Mouse (Mus musculus) limb, embryonic 12.5 days (tissue): ENCODE measurements around the gene Olfr519. TPM values are rescaled to one million over a fixed set of nuclear protein-coding genes. Genes with fewer than 3 reads are reported as not detected.

Experiments used
- ATAC-seq: fragments of 200-750 bp; cut with Nextera tagmentation; 2 replicates; pipeline ENCODE4 v1.8.0; 2017; ENCODE audit warnings: low read depth, moderate TSS enrichment; ENCODE audit not compliant: insufficient number of reproducible peaks, insufficient read depth, low FRiP score, low TSS enrichment
- H3K27ac ChIP-seq: fragments of 300-500 bp; sonication (generic); 2 replicates; pipeline ENCODE4 v1.5.1; 2016; ENCODE audit warnings: mild to moderate bottlenecking, moderate library complexity
- H3K27me3 ChIP-seq: fragments of 300-500 bp; sonication (generic); 2 replicates; pipeline ENCODE4 v1.6.1; 2016; ENCODE audit warnings: mild to moderate bottlenecking, moderate library complexity
- H3K36me3 ChIP-seq: fragments of 300-500 bp; sonication (generic); 2 replicates; pipeline ENCODE4 v1.6.1; 2016; ENCODE audit warnings: mild to moderate bottlenecking, moderate library complexity
- H3K4me1 ChIP-seq: fragments of 300-500 bp; sonication (generic); replicated peaks from 2 replicates; pipeline ENCODE4 v1.6.1; 2016
- H3K4me2 ChIP-seq: fragments of 300-500 bp; sonication (generic); 2 replicates; pipeline ENCODE4 v1.6.1; 2016; ENCODE audit warnings: mild to moderate bottlenecking, moderate library complexity
- H3K4me3 ChIP-seq: fragments of 300-500 bp; sonication (generic); replicated peaks from 2 replicates; pipeline ENCODE4 v1.5.1; 2016; ENCODE audit warnings: mild to moderate bottlenecking
- H3K9ac ChIP-seq: fragments of 300-500 bp; sonication (generic); replicated peaks from 2 replicates; pipeline ENCODE4 v1.6.1; 2016; ENCODE audit warnings: mild to moderate bottlenecking, moderate library complexity
- H3K9me3 ChIP-seq: fragments of 300-500 bp; sonication (generic); 2 replicates; pipeline ENCODE4 v1.6.1; 2016; ENCODE audit warnings: mild to moderate bottlenecking, moderate library complexity
- WGBS: fragments of 180-500 bp; shearing (Covaris S2); methylation state at CpG from one replicate; pipeline ENCODE4 v1.1.7; 2016; 5-methylcytosine and 5-hydroxymethylcytosine counted together
- polyA plus RNA-seq: library from polyadenylated mRNA; unstranded; fragments of >200 nt; fragmentation: Nextera tagmentation; extraction: Ambion mirVana; gene quantifications from 2 replicates; pipeline ENCODE4 v1.2.1, GENCODE M21; 2016

The Olfr519 gene
- polyA plus RNA-seq, result not detected in 2 replicates

- 91% methylated on average over 5 of the region's 5 CpGs for WGBS
- no peak for ATAC-seq
- H3K27ac ChIP-seq, result no peak within 1 kb of the TSS
- H3K4me3 ChIP-seq, result no peak within 1 kb of the TSS
- H3K9me3 ChIP-seq, result no peaks in the 10 kb centered on the region
- H3K36me3 ChIP-seq, result no peaks in the 10 kb centered on the region
- no peaks in the 10 kb centered on the region for H3K27me3 ChIP-seq
- no peak within 1 kb of the TSS for H3K9ac ChIP-seq
- no peaks in the 10 kb centered on the region for H3K4me1 ChIP-seq
- H3K4me2 ChIP-seq, result no peak within 1 kb of the TSS
Measured at GRCm38 (mm10) chr7:108894320-108894719, at the start of gene Olfr519. Gene Olfr519, minus strand, starts transcription at chr7:108894420.

DNA sequence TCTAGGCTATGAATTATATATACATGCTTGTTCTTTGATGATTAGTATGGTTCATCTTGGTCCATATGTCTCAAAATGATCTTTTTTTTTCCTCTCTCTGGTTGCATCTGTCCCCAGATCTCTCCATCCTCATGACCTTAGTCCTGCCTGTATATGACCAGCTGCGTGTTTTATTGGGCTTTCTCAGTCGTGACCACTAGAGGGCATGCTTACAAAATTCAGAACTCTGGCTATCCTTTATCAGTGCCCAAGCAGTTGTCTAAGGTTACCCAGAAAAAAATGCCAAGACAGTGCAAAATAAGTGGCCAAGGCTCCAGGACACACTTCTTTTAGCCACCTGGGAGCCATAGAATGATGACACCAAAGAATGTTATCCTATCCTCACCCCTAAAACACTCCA is 49.8 kb upstream of the Olfr519 start:
- Histone ChIP-seq H3K9ac (no peak overlapping the region), H3K27me3 (peaks cover 5% of the 10 kb centered on the region; the same call in 1 of the 2 replicates), H3K4me1 (no peaks in the 10 kb centered on the region), H3K27ac (no peak overlapping the region), H3K4me3 (no peak overlapping the region), H3K36me3 (peaks cover 62% of the 10 kb centered on the region), H3K4me2 (no peak overlapping the region), H3K9me3 (no peaks in the 10 kb centered on the region)
- WGBS, result 4% methylated on average over 2 of the region's 2 CpGs
- ATAC-seq, result peak; percentile 48; the same call in 1 of the 2 replicates

DNA sequence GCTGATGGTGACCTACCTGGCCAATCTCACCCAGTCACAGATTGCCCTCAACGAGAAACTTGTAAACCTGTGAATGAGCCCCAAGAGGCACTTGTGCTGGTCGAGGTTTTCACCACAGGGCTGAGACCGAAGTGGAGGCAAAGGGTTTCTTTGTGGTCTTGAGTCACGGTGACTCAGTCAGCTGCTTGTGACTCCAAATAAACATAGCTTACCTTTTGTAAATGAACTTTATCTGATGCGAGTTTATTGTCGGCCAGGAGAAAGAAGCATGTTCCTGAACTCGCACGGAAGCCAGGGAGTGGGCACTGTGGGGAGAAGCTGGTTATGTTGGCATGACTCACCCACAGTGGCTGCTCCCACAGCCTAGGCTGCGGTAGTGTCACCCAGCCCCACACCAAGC is 47.2 kb upstream of the Olfr519 start:
- H3K36me3 ChIP-seq, result peaks cover 80% of the 10 kb centered on the region
- no peaks in the 10 kb centered on the region for H3K27me3 ChIP-seq
- no peaks in the 10 kb centered on the region for H3K9me3 ChIP-seq
- no peak overlapping the region for H3K9ac ChIP-seq
- H3K4me2 ChIP-seq, result no peak overlapping the region
- ATAC-seq, result no peak
- no peak overlapping the region for H3K4me3 ChIP-seq
- H3K4me1 ChIP-seq, result no peaks in the 10 kb centered on the region
- WGBS, result 88% methylated on average over 9 of the region's 9 CpGs
- no peak overlapping the region for H3K27ac ChIP-seq

DNA sequence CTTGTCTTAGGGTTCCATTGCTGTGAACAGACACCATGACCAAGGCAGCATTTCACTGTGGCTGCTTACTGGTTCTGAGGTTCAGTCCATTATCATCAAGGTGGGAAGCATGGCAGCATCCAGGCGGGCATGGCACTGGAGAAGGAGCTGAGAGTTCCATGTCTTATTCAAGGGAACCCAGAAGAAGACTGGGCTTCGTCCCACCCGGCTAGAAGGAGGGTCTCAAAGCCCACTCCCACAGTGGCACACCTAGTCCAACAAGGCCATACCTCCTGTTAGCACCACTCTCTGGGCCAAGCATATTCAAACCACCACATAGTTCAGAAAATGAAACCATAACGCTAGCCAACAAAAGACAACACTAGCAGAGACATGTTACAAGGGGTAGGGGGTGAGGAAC is 42.4 kb upstream of the Olfr519 start:
- H3K27ac ChIP-seq, result no peak overlapping the region
- H3K4me1 ChIP-seq, result peaks cover 11% of the 10 kb centered on the region
- no peaks in the 10 kb centered on the region for H3K27me3 ChIP-seq
- peaks cover 52% of the 10 kb centered on the region for H3K36me3 ChIP-seq
- no peak overlapping the region for H3K4me3 ChIP-seq
- 96% methylated on average over 4 of the region's 4 CpGs for WGBS
- no peak for ATAC-seq
- H3K9me3 ChIP-seq, result no peaks in the 10 kb centered on the region
- H3K9ac ChIP-seq, result no peak overlapping the region
- no peak overlapping the region for H3K4me2 ChIP-seq

DNA sequence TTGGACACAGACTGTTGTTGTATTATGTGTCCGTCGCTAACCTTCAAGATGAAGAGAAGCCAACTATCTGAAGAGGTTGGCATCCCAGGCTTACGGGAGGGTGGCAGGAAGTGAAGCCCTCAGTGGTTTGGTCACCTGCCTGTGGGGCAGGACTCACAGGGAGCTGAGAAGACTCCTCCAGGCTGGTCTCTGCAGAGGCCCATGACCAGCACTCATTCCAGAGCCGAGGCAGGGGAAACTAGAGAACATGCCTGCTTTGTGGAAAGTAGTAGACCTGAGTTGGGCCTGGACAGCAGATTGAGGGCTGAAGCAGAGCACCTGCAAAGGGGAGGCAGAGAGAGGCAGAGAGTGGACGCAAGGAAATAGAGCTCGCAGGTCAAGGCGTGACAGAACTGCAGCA is 41.2 kb upstream of the Olfr519 start:
- no peaks in the 10 kb centered on the region for H3K9me3 ChIP-seq
- no peak overlapping the region for H3K27ac ChIP-seq
- H3K9ac ChIP-seq, result peak overlapping the region; percentile 95
- ATAC-seq, result no peak
- peak overlapping the region; percentile 85 for H3K4me2 ChIP-seq
- peaks cover 40% of the 10 kb centered on the region for H3K36me3 ChIP-seq
- H3K4me3 ChIP-seq, result peak overlapping the region; percentile 97
- WGBS, result 84% methylated on average over 7 of the region's 7 CpGs
- H3K27me3 ChIP-seq, result no peaks in the 10 kb centered on the region
- H3K4me1 ChIP-seq, result peaks cover 11% of the 10 kb centered on the region

- ATAC-seq, result no peak
- H3K9me3 ChIP-seq, result no peaks in the 10 kb centered on the region
- WGBS, result 5% methylated on average over 8 of the region's 8 CpGs
- no peaks in the 10 kb centered on the region for H3K27me3 ChIP-seq
- peak overlapping the region; percentile 86; the same call in 1 of the 2 replicates for H3K27ac ChIP-seq
- H3K4me2 ChIP-seq, result peak overlapping the region; percentile 85
- H3K4me3 ChIP-seq, result peak overlapping the region; percentile 97
- peak overlapping the region; percentile 95 for H3K9ac ChIP-seq
- peaks cover 11% of the 10 kb centered on the region for H3K4me1 ChIP-seq
- H3K36me3 ChIP-seq, result peaks cover 34% of the 10 kb centered on the region
Measured at GRCm38 (mm10) chr7:108934836-108935235, 40.6 kb upstream of the Olfr519 start.

GRCm38 (mm10) chr7:108933794-108934731 is 39.8 kb upstream of the Olfr519 start, which contains the start of gene Eif3f:
Gene Eif3f, plus strand, starts transcription at chr7:108934417.
- 2% methylated on average over 50 of the region's 50 CpGs for WGBS
- peaks cover 26% of the 10 kb centered on the region for H3K36me3 ChIP-seq
- peak within 1 kb of the TSS; percentile 85 for H3K4me2 ChIP-seq
- H3K9ac ChIP-seq, result peak within 1 kb of the TSS; percentile 95
- peak within 1 kb of the TSS; percentile 86 for H3K27ac ChIP-seq
- no peaks in the 10 kb centered on the region for H3K9me3 ChIP-seq
- ATAC-seq, result peak; percentile 97
- H3K4me1 ChIP-seq, result peaks cover 11% of the 10 kb centered on the region
- H3K27me3 ChIP-seq, result no peaks in the 10 kb centered on the region
- H3K4me3 ChIP-seq, result peak within 1 kb of the TSS; percentile 97

DNA sequence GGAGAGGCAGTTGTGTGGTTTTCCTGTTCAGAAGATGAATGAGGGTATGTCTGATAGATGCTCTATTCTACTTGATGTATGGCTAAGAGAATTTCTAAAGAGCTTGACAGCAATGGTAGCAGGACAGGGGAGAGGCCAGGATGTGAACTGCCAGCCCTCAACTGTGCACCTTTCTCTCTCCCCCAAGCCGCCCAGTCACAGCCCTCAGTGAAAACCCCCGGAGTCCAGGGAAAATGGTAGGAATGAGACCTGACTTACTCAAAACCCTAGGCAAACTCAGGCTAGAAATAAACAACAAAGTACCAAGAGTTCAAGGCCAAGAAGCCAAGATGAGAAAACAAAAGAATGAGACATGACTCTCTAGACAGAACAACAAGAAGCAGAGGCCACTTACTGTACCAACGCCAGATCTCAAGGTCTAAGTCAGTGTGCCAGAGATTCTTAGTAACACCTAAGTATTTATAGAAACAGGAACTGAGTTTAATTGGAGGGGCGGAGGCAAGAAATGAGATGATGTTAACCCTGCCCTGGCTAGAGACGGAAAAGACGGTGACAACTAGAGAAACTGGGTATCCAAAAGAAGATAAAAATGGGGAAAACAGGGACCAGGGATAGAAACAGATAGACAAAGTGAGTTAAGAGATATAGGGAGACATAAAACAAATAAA is 35.6 kb upstream of the Olfr519 start, which contains the start of gene Nlrp10:
Gene Nlrp10 (minus strand): TSS at position 453 of the 668 bp plus-strand sequence.
- Histone ChIP-seq H3K9me3 (no peaks in the 10 kb centered on the region), H3K4me3 (no peak within 1 kb of the TSS), H3K4me2 (no peak within 1 kb of the TSS), H3K27ac (no peak within 1 kb of the TSS), H3K9ac (no peak within 1 kb of the TSS), H3K36me3 (no peaks in the 10 kb centered on the region), H3K4me1 (no peaks in the 10 kb centered on the region; the same call in 1 of the 2 replicates), H3K27me3 (no peaks in the 10 kb centered on the region)
- no peak for ATAC-seq
- 70% methylated on average over 6 of the region's 6 CpGs for WGBS

- H3K9me3 ChIP-seq, result no peaks in the 10 kb centered on the region
- H3K36me3 ChIP-seq, result no peaks in the 10 kb centered on the region
- no peak overlapping the region for H3K4me2 ChIP-seq
- H3K27me3 ChIP-seq, result no peaks in the 10 kb centered on the region
- no peak overlapping the region for H3K4me3 ChIP-seq
- 81% methylated on average over 11 of the region's 11 CpGs for WGBS
- H3K9ac ChIP-seq, result no peak overlapping the region
- no peak overlapping the region for H3K27ac ChIP-seq
- ATAC-seq, result no peak
- no peaks in the 10 kb centered on the region for H3K4me1 ChIP-seq
Measured at GRCm38 (mm10) chr7:108928280-108929188, 34.3 kb upstream of the Olfr519 start.

GRCm38 (mm10) chr7:108927043-108927442 is 32.8 kb upstream of the Olfr519 start:
- Histone ChIP-seq H3K4me3 (no peak overlapping the region), H3K9me3 (no peaks in the 10 kb centered on the region), H3K4me2 (no peak overlapping the region), H3K27ac (no peak overlapping the region), H3K9ac (no peak overlapping the region), H3K27me3 (no peaks in the 10 kb centered on the region), H3K36me3 (no peaks in the 10 kb centered on the region), H3K4me1 (no peaks in the 10 kb centered on the region)
- WGBS, result 69% methylated on average over 4 of the region's 4 CpGs
- ATAC-seq, result no peak
